Mouse (Mus musculus) heart, postnatal 4 days (tissue): Measurements from ENCODE around the gene Inpp4a. TPM values are rescaled to one million over a fixed set of nuclear protein-coding genes. Genes with fewer than 3 reads are reported as not detected.

ENCODE experiments used
- DNase-seq: peaks from one replicate; pipeline ENCODE4 v3.0.0; 2021
- total RNA-seq, 2 experiments: library from RNA; stranded (reverse); gene quantifications; 2 replicates each; pipeline ENCODE4 v1.2.3; 2021

Inpp4a gene
- 10 to 100 TPM; 17.2 to 18.7 TPM for total RNA-seq

GRCm38 (mm10) chr1:37299540-37300491 lies at the start of gene Inpp4a:
Gene Inpp4a, plus strand, starts transcription at chr1:37299865.
- DNase-seq, result peak; percentile 97

GRCm38 (mm10) chr1:37250643-37251310 lies 48.9 kb upstream of the Inpp4a start:
- DNase-seq, result peak; percentile 89

- DNase-seq, result no peak
Observed at GRCm38 (mm10) chr1:37258443-37258842, 41.2 kb upstream of the Inpp4a start.

GRCm38 (mm10) chr1:37272464-37272863 lies 27.2 kb upstream of the Inpp4a start:
- peak; percentile 69 for DNase-seq

GRCm38 (mm10) chr1:37286556-37286955 lies 13.1 kb upstream of the Inpp4a start:
- no peak for DNase-seq

GRCm38 (mm10) chr1:37287748-37288147 lies 11.9 kb upstream of the Inpp4a start:
- DNase-seq, result no peak

GRCm38 (mm10) chr1:37288181-37288935 lies 11.3 kb upstream of the Inpp4a start:
- no peak for DNase-seq

GRCm38 (mm10) chr1:37288941-37289340 lies 10.7 kb upstream of the Inpp4a start:
- no peak for DNase-seq

- DNase-seq, result no peak
Observed at GRCm38 (mm10) chr1:37296414-37296813, 3.3 kb upstream of the Inpp4a start.

- no peak for DNase-seq
Observed at GRCm38 (mm10) chr1:37298904-37299303, 761 bp upstream of the Inpp4a start.

- DNase-seq, result no peak
Observed at GRCm38 (mm10) chr1:37300650-37301049, 985 bp downstream of the Inpp4a start.

GRCm38 (mm10) chr1:37302801-37303200 lies 3.1 kb downstream of the Inpp4a start:
- DNase-seq, result no peak

GRCm38 (mm10) chr1:37305691-37306287 lies 6.1 kb downstream of the Inpp4a start:
- DNase-seq, result no peak

- peak; percentile 18 for DNase-seq
Observed at GRCm38 (mm10) chr1:37307586-37307985, 7.9 kb downstream of the Inpp4a start.

GRCm38 (mm10) chr1:37308021-37308742 lies 8.5 kb downstream of the Inpp4a start:
- no peak for DNase-seq

- DNase-seq, result no peak
Observed at GRCm38 (mm10) chr1:37308743-37309100, 9.1 kb downstream of the Inpp4a start.

- DNase-seq, result no peak
Observed at GRCm38 (mm10) chr1:37309939-37310515, 10.4 kb downstream of the Inpp4a start.

- DNase-seq, result no peak
Observed at GRCm38 (mm10) chr1:37314338-37314737, 14.7 kb downstream of the Inpp4a start.

GRCm38 (mm10) chr1:37317644-37318285 lies 18.1 kb downstream of the Inpp4a start:
- no peak for DNase-seq

- no peak for DNase-seq
Observed at GRCm38 (mm10) chr1:37318558-37318957, 18.9 kb downstream of the Inpp4a start.

GRCm38 (mm10) chr1:37322690-37323089 lies 23.0 kb downstream of the Inpp4a start:
- no peak for DNase-seq
